Mouse (Mus musculus) hematopoietic stem cell, adult 5-6 weeks (primary cell): Measurements from ENCODE around the gene Ap3d1. TPM values are rescaled to one million over a fixed set of nuclear protein-coding genes. Genes with fewer than 3 reads are reported as not detected.

Source experiments
- ATAC-seq, 2 experiments: fragments of 125-278 bp in 1 of 2; replicated peaks in 1 of 2; 2 replicates each; pipeline ENCODE4 v1.8.0; 2016 to 2017; ENCODE audit warnings: inconsistent platforms in 2 of 2, mild to moderate bottlenecking in 2 of 2, moderate number of reproducible peaks in 2 of 2, low read depth in 1 of 2, moderate TSS enrichment in 1 of 2; ENCODE audit not compliant: low FRiP score in 2 of 2, poor library complexity in 2 of 2, severe bottlenecking in 2 of 2, insufficient read depth in 1 of 2, low TSS enrichment in 1 of 2
- total RNA-seq: library from RNA; stranded (forward); fragments of 172-1452, 232-1000 nt; gene quantifications from 2 replicates; pipeline ENCODE4 v1.2.3, GENCODE M21; 2017

Gene Ap3d1
- total RNA-seq, 1 experiment from 2014 or later: 37.7 TPM

GRCm38 (mm10) chr10:80665459-80665858 is 76.6 kb downstream of the Ap3d1 start:
- no peak for ATAC-seq

DNA sequence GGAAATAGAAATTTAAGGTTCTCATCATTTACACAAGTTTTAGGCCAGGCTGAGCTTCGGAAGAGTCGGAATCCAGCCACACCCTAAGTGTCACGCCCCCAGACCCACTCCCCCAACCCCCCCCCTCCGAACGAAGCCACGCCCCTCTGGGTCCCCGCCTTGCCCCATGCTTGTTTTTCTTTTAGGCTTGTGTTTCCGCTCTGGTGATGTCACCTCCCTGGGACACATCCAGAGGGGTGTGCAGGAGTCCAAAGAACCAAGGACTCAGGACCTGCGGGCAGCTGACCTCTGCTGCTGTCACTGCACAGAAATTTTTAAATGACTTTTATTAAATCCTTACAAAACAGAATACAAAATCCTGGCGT is 77.1 kb downstream of the Ap3d1 start:
- ATAC-seq: 0 out of 4 replicates have a peak, but pooled peaks of 1 of the 2 experiments have one; percentile 5

DNA sequence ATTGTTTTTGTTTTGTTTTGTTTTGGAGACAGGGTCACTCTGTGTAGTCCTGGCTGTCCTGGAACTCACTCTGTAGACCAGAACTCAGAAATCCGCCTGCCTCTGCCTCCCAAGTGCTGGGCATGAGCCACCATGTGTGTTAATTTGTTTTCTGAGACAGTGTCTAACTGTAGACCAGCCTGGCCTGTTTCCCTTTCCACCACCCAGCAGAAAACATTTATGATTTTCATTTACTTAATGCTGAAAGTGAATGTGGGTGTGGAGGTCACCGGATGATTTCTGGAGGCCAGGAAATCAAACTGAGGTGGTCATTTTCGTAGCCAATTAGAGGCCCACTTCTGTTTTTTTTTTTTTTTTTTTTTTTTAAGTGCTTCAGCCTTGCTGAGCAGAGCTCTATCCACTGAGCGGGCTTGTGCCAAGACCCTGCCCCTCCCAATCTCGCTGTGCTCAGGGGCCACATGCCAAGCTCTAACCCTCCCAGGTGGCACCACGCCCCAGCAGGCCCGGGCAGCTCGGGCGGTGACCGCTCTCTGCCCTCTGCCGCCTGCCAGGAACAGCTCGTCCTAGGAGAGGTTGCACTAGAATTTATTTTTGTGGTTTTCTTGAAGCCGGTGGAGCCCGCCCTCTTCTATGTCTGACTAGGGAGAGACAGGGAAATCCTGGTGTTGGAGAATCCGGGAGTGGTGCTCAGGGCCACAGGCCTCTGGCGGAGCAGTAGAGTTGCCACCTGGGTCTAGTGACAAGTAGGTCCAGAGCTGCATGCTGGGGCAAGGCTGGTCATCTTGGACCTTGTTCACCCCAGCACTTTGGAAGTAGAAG is 77.7 kb downstream of the Ap3d1 start:
- peak; percentile 37 to 56 for ATAC-seq

GRCm38 (mm10) chr10:80663485-80664196 is 78.4 kb downstream of the Ap3d1 start:
- ATAC-seq: no peak

GRCm38 (mm10) chr10:80661149-80661548 is 80.9 kb downstream of the Ap3d1 start:
- no peak for ATAC-seq

DNA sequence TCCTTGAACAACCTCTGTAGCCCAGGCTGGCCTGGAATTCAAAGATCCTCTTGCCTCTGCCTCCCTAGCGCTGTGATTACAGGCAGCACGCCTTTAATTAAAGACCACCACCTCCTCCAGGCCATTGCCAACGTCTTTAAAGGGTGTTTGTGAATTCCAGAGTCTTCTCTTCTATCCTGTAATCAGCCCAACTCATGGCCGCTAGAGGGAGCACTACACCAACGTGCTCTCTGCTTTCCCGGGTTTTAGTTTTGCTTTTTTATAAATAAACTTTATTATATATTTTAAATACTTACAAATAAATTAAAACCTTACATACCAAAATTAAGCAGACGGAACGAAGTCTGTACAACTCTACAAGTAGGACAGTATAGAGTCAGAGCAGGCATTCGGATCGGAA is 82.9 kb downstream of the Ap3d1 start:
- 0 out of 4 replicates have a peak, but pooled peaks of 1 of the 2 experiments have one; percentile 50 for ATAC-seq

GRCm38 (mm10) chr10:80658841-80659202 is 83.2 kb downstream of the Ap3d1 start:
- ATAC-seq: peak; percentile 24 to 49; a peak in 2 of 4 replicates

- ATAC-seq: no peak
Observed at GRCm38 (mm10) chr10:80658194-80658840, 83.7 kb downstream of the Ap3d1 start.

Other genes with a start within 250 kb of the Ap3d1 start
- not detected in 2 replicates for gene Onecut3, start 247.4 kb downstream of the Ap3d1 start, total RNA-seq
- not detected in 2 replicates for gene Atp8b3, start 203.1 kb downstream of the Ap3d1 start, total RNA-seq
- 13.9 and 19.2 TPM in 2 replicates for gene Rexo1, start 180.7 kb downstream of the Ap3d1 start, total RNA-seq
- gene Klf16, start 164.9 kb downstream of the Ap3d1 start, total RNA-seq: 5.3 and 9.9 TPM in 2 replicates
- 16.3 and 20.9 TPM in 2 replicates for gene Abhd17a, start 151.9 kb downstream of the Ap3d1 start, total RNA-seq
- 7.4 and 9.6 TPM in 2 replicates for gene Scamp4, start 139.4 kb downstream of the Ap3d1 start, total RNA-seq
- gene Adat3, start 139.4 kb downstream of the Ap3d1 start, total RNA-seq: 0.94 TPM in 1 of 2 replicates, not detected in the other
- gene Gm49322, start 136.2 kb downstream of the Ap3d1 start, total RNA-seq: 0.31 and 0.60 TPM in 2 replicates
- gene Csnk1g2, start 119.4 kb downstream of the Ap3d1 start, total RNA-seq: 184 and 239 TPM in 2 replicates
- 13.6 and 35.8 TPM in 2 replicates for gene Btbd2, start 85.2 kb downstream of the Ap3d1 start, total RNA-seq
- 52.4 and 75.9 TPM in 2 replicates for gene Mknk2, start 64.2 kb downstream of the Ap3d1 start, total RNA-seq
- gene Mob3a, start 40.3 kb downstream of the Ap3d1 start, total RNA-seq: 81.1 and 92.3 TPM in 2 replicates
- 9.5 and 10.4 TPM in 2 replicates for gene Izumo4, start 40.1 kb downstream of the Ap3d1 start, total RNA-seq
- gene Dot1l, start 12.9 kb upstream of the Ap3d1 start, total RNA-seq: 12.0 and 13.0 TPM in 2 replicates
- gene Sf3a2, start 55.9 kb upstream of the Ap3d1 start, total RNA-seq: 12.9 and 24.7 TPM in 2 replicates
- gene Plekhj1, start 56.4 kb upstream of the Ap3d1 start, total RNA-seq: 35.8 and 45.6 TPM in 2 replicates
- gene Amh, start 63.0 kb upstream of the Ap3d1 start, total RNA-seq: 0.15 TPM in 1 of 2 replicates, not detected in the other
- gene Jsrp1, start 71.2 kb upstream of the Ap3d1 start, total RNA-seq: 0.50 and 0.94 TPM in 2 replicates
- 154 and 289 TPM in 2 replicates for gene Oaz1, start 84.4 kb upstream of the Ap3d1 start, total RNA-seq
- 0.30 TPM in 1 of 2 replicates, not detected in the other for gene Lingo3, start 101.8 kb upstream of the Ap3d1 start, total RNA-seq
- gene Lsm7, start 112.9 kb upstream of the Ap3d1 start, total RNA-seq: 202 and 278 TPM in 2 replicates
- 14.1 and 30.1 TPM in 2 replicates for gene Sppl2b, start 113.0 kb upstream of the Ap3d1 start, total RNA-seq
- not detected in 2 replicates for gene Tmprss9, start 129.6 kb upstream of the Ap3d1 start, total RNA-seq
- 22.3 and 48.7 TPM in 2 replicates for gene Timm13, start 158.7 kb upstream of the Ap3d1 start, total RNA-seq
- gene Lmnb2, start 176.0 kb upstream of the Ap3d1 start, total RNA-seq: 34.0 and 35.9 TPM in 2 replicates
- gene Gadd45b, start 187.8 kb upstream of the Ap3d1 start, total RNA-seq: 24.2 and 25.4 TPM in 2 replicates